Mouse (Mus musculus) bone marrow, adult 2 months (tissue): Measurements from ENCODE around the gene Sh3bp5. TPM values are rescaled to one million over a fixed set of nuclear protein-coding genes. Genes with fewer than 3 reads are reported as not detected.

Source experiments
- H3K27ac ChIP-seq: fragments of 200-500 bp; 2 replicates; pipeline ENCODE4 v1.5.1; 2012; ENCODE audit warnings: low read depth, mild to moderate bottlenecking, control low read depth, inconsistent platforms, low read length; ENCODE audit not compliant: control insufficient read depth, poor library complexity, insufficient read depth
- H3K4me1 ChIP-seq: fragments of 200-500 bp; 2 replicates; pipeline ENCODE4 v1.6.1; 2011; ENCODE audit warnings: low read length; ENCODE audit not compliant: control insufficient read depth, insufficient read depth
- H3K4me3 ChIP-seq: fragments of 200-500 bp; replicated peaks from 2 replicates; pipeline ENCODE3; 2011; ENCODE audit warnings: mild to moderate bottlenecking, low read depth, low read length, control low read depth; ENCODE audit not compliant: control insufficient read depth
- CTCF ChIP-seq: fragments of 200-500 bp; IDR thresholded peaks from 2 replicates; pipeline ENCODE4 v1.5.1; 2011; ENCODE audit warnings: low read length, control low read depth; ENCODE audit not compliant: control insufficient read depth, insufficient read depth
- POLR2A ChIP-seq: fragments of 200-500 bp; IDR thresholded peaks from 2 replicates; pipeline ENCODE4 v1.6.1; 2011; ENCODE audit warnings: low read depth, mild to moderate bottlenecking, control low read depth, low read length, borderline replicate concordance; ENCODE audit not compliant: control insufficient read depth
- WGBS: fragments of 180-500 bp; shearing (Covaris S2); methylation state at CpG from one replicate; pipeline ENCODE4 v1.1.7; 2018; 5-methylcytosine and 5-hydroxymethylcytosine counted together
- polyA plus RNA-seq: library from polyadenylated mRNA; stranded (reverse); fragments of >200 nt; gene quantifications from 2 replicates; pipeline ENCODE4 v1.2.4, GENCODE M21; 2011; ENCODE audit warnings: low replicate concordance; ENCODE audit not compliant: missing spikeins, insufficient read depth, insufficient read length

Sh3bp5 gene
- polyA plus RNA-seq, 1 experiment: 24.0 TPM

DNA sequence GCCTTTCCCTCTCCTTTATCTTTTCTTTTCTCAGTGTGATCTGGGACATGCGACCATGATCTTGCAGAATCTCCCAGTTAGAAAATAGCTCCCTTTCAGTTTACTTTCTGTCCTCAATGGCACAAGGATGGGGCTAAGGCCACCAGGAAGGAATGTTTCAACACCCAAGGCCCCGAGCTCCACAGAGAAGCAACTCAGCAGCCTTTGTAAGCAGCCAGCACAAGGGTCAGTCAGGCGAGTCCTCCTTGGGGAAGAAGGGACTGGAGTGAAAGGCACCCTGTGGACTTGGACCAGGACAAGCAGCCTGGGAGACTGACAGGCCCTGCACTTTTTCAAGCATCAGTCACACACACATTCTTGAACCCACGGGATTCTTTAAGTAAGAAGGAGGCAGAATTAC, 16.6 kb downstream of the Sh3bp5 start:
- H3K4me3 ChIP-seq: no peak overlapping the region
- H3K27ac ChIP-seq: peak overlapping the region; percentile 33
- H3K4me1 ChIP-seq: peaks cover 32% of the 10 kb centered on the region
- TF ChIP-seq POLR2A: no peak
- no peak for TF ChIP-seq CTCF
- WGBS: 39% methylated on average over 4 of the region's 4 CpGs

DNA sequence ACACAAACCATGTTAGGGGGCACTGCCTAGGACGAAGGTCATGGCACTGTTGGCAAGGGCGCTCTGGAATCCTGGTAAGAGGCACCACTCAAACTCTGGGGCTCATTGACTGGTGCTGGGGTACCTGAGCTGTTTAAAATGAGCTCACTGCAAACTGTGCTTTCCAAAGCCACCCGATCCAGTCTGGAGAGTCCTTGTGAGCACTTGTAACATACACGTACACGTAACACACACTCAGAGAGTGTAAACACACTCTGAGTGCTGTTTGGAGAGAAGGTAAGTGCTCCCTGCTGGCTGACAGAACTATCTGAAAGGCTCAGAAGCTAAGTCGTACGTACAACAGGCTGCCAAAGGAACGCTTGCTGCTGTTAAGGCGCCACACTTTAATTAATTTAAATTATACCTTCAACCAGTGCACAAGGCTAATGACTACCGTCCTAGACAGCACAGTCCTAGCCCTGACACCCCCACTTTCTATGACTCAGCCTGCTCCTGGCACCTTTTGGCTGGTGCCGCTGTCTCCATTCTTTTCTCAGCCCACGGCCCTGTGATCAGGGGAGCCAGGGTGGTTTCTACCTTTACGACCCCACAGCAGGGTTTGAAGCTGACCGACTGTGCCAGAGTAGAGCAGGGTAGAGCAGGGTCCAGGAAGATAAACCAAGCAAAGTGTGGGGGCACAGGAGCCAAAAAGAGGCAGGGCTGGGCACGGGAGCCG, 18.9 kb downstream of the Sh3bp5 start:
- H3K4me1 ChIP-seq: peaks cover 34% of the 10 kb centered on the region

DNA sequence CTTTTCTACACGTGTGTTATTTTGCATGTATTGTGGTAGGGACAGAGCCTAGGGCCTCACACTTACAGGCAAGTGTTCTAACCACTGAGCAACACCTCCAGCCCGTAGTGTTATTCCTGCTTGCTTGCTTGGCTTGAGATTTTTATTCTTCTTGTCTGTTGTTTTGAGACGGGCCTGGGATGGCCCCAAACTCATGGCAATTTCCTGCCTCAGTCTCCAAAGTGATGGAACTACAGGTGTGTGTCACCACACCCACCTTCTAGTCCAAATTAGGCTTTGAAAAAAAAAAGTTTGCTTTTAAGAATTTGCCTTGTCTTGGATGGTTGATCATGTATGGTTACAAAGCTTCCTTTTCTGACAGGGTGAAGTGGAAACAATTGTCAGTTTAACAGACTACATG, 19.5 kb downstream of the Sh3bp5 start:
- WGBS: 58% methylated on average over 3 of the region's 3 CpGs
- Histone ChIP-seq H3K4me1 (peaks cover 31% of the 10 kb centered on the region), H3K27ac (peak overlapping the region; percentile 92), H3K4me3 (no peak overlapping the region)
- TF ChIP-seq POLR2A: no peak
- TF ChIP-seq CTCF: no peak

More for the DNA sequence above, 18.9 kb downstream of the Sh3bp5 start:
- 77% methylated on average over 16 of the region's 16 CpGs for WGBS
- H3K4me3 ChIP-seq: no peak overlapping the region
- TF ChIP-seq CTCF: no peak
- no peak for TF ChIP-seq POLR2A
- peak overlapping the region; percentile 92 for H3K27ac ChIP-seq

DNA sequence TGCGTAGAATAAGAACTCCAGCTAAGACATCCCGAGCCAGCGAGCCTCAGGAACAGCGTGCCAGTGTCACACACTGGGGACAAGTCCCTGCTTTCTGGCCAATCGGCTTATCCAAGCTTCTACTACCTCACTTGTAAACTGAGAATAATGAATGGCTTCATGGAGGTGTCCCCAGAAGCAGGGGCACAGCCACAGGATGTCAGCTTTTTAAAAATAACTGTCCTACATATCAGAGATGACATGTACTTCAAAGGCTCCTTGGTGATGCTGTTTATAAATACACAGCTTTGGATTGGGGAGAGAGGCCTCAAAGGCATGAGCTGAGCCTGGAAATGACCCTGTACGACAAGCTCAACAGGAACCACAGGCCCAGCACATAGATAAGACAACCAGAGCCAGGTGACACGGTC, 20.9 kb downstream of the Sh3bp5 start:
- TF ChIP-seq POLR2A: no peak
- TF ChIP-seq CTCF: no peak
- Histone ChIP-seq H3K4me3 (no peak overlapping the region), H3K27ac (peak overlapping the region; percentile 93), H3K4me1 (peaks cover 33% of the 10 kb centered on the region)
- WGBS: 72% methylated on average over 7 of the region's 7 CpGs

DNA sequence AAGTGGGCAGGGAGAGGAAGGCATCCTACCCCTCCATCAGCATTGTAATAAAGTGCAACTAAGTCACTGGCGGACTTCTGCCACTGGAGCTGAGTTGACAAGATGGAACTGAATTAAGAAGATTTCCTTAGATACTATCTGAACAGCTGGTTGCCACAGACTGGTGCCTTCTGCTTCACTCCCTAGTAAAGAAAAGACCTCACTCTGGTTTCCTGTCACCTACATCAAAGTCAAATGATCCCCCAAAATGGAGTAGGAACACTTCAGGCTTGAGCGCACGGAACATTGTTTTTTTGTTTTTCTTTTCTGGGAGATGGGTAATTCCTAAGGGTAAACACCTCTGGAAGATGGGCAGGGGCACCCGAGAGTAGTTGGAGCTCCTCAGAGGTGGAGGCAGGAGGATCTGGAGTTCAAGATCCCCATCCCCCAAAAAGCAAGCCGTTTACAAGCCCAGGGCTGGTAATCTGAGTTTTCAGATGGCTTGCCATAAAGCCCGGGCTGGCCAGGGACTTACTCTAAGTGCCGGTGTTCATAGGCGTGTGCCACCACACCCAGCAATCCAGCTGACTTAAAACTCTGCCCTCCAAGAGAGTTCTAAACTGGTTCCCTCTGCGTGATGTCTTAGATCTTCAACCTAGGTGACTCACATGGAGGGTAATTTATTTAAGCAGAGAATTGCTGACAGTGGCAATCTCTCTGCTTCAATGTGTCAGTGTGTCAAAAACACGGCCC, 21.5 kb downstream of the Sh3bp5 start:
- Histone ChIP-seq H3K27ac (peak overlapping the region; percentile 93), H3K4me1 (peaks cover 34% of the 10 kb centered on the region), H3K4me3 (no peak overlapping the region)
- no peak for TF ChIP-seq CTCF
- no peak for TF ChIP-seq POLR2A
- WGBS: 64% methylated on average over 10 of the region's 10 CpGs

DNA sequence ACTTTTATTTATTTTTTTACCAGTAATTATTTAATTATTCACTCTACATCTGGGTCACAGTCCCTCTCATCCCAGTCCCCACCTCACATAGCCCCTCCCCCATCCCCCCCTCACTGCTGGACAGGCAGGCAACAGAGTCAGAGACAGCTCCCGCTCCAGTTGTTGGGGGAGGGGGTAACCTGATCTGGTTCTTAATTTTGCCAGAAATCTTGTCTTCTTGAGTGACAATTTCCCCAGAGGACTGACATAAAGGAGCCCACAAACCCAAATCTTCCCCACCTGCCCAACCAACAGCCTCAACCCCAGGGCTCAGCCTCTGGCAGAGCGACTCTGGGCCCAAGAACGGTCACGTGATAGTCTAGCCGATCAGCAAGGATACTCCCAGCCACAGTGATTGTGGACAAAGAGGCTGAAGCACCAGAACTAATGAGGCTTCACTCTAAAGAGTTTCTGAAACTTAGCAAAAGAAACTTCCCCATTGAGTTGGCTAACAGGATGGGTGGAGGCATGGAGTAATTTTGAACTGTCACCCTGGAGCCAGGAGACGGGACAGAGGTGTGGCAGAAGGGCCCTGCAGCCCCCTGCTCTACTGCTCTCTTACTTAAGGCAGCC, 22.3 kb downstream of the Sh3bp5 start:
- Histone ChIP-seq H3K27ac (peak overlapping the region; percentile 93), H3K4me1 (peaks cover 33% of the 10 kb centered on the region), H3K4me3 (no peak overlapping the region)
- TF ChIP-seq CTCF: no peak
- TF ChIP-seq POLR2A: no peak; the same call in 1 of the 2 replicates
- 17% methylated on average over 6 of the region's 6 CpGs for WGBS

DNA sequence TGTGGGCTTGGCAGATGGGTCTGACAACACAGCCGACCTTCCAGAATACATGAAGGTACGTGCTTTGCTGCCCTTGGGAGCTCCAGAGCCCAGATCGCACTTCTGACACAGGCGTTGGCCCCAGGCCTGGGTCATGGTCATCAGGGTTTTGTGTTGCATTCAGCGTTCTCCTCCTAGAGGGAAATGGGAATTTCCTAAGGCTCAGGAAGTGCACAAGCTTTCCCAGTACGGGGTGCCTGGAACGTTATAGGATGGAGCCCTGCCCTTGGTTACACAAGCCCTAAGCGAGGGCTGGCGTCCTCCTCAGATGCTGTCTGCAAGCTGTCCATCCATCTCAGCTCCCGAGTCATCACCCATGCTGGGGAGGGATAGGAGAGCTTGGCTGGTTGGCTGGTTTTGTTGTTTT, 23.2 kb downstream of the Sh3bp5 start:
- no peak overlapping the region for H3K4me3 ChIP-seq
- peak overlapping the region; percentile 87 for H3K27ac ChIP-seq
- 74% methylated on average over 10 of the region's 10 CpGs for WGBS

DNA sequence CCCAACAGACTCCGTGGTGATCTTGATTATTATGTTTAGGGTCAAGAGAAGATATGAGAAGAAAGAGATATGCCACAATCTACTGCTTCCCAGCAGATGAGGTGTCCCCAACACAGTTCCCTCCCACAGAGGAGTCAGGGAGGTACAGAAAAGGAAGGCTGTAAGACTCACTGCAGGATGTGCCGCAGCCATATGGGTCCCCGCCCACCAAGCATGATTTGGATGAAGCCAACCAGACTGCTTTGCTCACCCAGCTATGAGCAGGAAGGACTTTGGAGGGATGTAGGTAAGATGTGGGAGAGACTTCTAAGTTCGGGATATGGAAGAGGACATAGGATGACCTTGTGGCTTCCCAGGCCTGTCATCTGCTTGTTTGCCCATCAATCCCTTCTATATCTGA, 25.1 kb downstream of the Sh3bp5 start:
- TF ChIP-seq POLR2A (no peak), CTCF (no peak)
- 69% methylated on average over 4 of the region's 4 CpGs for WGBS
- H3K4me1 ChIP-seq: peaks cover 38% of the 10 kb centered on the region
- H3K27ac ChIP-seq: peak overlapping the region; percentile 27
- no peak overlapping the region for H3K4me3 ChIP-seq

More for the DNA sequence above, 23.2 kb downstream of the Sh3bp5 start:
- peaks cover 38% of the 10 kb centered on the region for H3K4me1 ChIP-seq
- TF ChIP-seq POLR2A (no peak), CTCF (no peak)
